Mouse (Mus musculus): Measurements from ENCODE around the gene Olfr1357. TPM values are rescaled to one million over a fixed set of nuclear protein-coding genes. Genes with fewer than 3 reads are reported as not detected.

The Olfr1357 gene
- polyA plus RNA-seq, 1 experiment, result not detected

DNA sequence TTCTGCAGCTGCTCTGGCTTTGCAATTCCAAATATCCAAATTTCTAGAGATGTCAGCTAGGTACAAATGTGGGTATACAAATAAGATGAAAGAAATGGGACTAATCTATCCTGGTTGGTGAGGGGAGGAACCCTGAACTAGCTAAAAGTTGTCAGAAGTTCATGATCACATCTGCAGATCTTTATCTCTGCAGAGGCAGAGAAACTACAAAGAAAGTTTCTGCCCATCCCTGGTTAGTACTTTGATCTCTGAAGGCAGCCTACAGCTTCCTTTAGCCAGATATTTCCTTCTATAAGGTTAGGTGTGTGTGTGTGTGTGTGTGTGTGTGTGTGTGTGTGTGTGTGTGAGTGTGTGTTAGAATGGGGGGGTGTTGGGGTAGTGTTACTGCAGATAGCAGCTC is 23.3 kb downstream of the Olfr1357 start:
- no peak for TF ChIP-seq CTCF (IDR thresholded peaks at IDR 0.05; ENCODE audit: insufficient read depth, low read depth, low read length)
- TF ChIP-seq POLR2A (IDR thresholded peaks at IDR 0.05; ENCODE audit: insufficient read depth, low read depth, low read length), result no peak
- no peak overlapping the region for H3K27ac ChIP-seq (ENCODE audit: insufficient read depth, low read depth, low read length)
- H3K4me1 ChIP-seq (ENCODE audit: control insufficient read depth, insufficient read depth, low read length), result peaks cover 9% of the 10 kb centered on the region; the same call in 1 of the 2 replicates
- H3K4me3 ChIP-seq (ENCODE audit: insufficient read depth, low read depth, low read length), result no peak overlapping the region

DNA sequence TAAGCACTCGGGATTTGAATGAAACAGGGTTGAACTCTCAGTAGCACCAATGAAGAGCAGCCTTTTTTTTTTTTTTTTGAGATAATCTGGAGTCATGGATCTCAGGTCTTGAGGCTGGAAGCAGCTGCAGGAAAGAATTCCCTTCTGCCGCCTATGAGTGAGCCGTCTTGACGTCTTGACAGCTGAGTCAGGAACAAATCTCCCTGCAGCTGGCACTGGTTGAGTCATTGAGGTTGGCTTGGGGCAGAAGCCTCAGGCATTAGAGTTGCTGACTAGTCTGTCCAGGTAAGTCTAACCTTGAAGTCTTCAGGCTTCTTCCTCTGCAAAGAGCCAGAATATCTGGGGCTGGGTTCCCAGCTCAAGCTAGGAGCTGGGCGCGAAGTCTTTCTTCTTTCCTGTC is 23.7 kb downstream of the Olfr1357 start:
- no peak for TF ChIP-seq CTCF (IDR thresholded peaks at IDR 0.05; ENCODE audit: insufficient read depth, low read depth, low read length)
- TF ChIP-seq POLR2A (IDR thresholded peaks at IDR 0.05; ENCODE audit: insufficient read depth, low read depth, low read length), result no peak
- H3K4me3 ChIP-seq (ENCODE audit: insufficient read depth, low read depth, low read length), result no peak overlapping the region
- 77% methylated on average over 6 of the region's 6 CpGs for WGBS
- peaks cover 9% of the 10 kb centered on the region; the same call in 1 of the 2 replicates for H3K4me1 ChIP-seq (ENCODE audit: control insufficient read depth, insufficient read depth, low read length)
- no peak overlapping the region for H3K27ac ChIP-seq (ENCODE audit: insufficient read depth, low read depth, low read length)

DNA sequence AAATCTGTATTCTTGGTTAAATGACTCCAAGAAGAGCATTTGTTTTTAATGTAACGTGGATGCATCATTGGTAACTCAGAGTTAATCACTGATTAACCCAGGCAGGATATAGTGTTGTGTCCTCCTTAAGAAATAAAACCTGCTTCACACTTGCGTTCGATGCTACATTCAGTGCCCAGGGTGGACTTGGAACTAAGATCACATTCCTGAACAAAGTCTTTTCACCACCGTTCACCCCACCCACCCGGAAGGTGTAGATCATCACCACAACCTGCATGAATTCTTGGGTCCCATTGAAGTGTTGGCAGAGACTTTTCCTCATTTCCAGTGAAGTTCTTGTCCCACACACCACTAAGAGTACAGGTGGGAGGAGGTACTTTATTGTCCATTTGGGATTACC is 24.1 kb downstream of the Olfr1357 start:
- Histone ChIP-seq H3K4me3 (ENCODE audit: insufficient read depth, low read depth, low read length) (no peak overlapping the region), H3K4me1 (ENCODE audit: control insufficient read depth, insufficient read depth, low read length) (peaks cover 9% of the 10 kb centered on the region; the same call in 1 of the 2 replicates), H3K27ac (ENCODE audit: insufficient read depth, low read depth, low read length) (no peak overlapping the region)
- TF ChIP-seq CTCF (IDR thresholded peaks at IDR 0.05; ENCODE audit: insufficient read depth, low read depth, low read length) (no peak), POLR2A (IDR thresholded peaks at IDR 0.05; ENCODE audit: insufficient read depth, low read depth, low read length) (no peak)
- WGBS, result 94% methylated on average over 5 of the region's 5 CpGs

GRCm38 (mm10) chr10:78592856-78593379 is 25.0 kb downstream of the Olfr1357 start:
- 91% methylated on average over 4 of the region's 4 CpGs for WGBS

DNA sequence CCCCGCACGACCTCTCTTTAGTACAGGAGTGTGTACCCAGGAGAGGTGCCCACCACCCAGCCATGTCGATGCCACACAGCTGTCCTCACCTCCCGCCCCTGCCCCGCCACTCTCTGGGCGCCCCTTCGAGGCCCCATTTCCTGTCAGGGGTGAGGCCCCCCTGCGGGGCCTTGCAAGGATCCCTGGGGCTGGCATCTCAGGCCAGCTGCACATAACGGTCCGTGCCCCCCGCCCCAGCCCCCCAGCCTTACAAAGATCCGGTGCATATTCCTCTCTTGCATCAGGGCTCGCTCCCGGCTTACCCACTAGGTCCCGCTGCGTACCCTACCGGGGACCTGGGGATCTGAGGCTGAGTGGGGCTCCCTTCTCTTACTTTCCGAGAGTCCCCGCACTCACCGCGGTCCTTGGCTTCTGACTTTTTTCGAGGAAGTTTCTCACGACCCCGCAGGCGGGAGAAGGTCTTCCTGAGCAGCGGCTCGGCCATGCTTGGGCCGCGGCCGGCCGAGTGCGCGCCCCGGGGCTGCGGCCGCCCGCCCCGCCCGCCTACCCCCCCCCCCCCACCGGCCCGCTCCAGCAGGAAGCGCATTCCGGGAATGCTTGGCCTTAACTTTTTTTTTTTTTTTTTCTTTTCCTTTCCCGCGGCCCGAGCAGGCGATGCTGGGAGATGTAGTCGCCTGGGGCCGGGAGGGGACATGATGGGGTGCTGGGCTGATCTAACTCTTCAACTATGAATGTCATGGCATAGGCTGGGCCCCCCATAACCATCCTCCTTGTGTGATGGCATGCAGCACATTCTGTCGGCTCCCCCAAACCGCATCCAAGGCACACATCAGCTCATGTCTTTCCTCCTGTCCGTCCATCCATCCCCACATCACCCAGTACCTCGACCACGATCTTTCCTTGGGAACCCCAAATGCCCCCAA is 26.2 kb downstream of the Olfr1357 start, which contains the start of gene Syde1:
TSS of gene Syde1 (minus strand) at position 559 of the 923 bp plus-strand sequence.
- Histone ChIP-seq H3K4me3 (ENCODE audit: insufficient read depth, low read depth, low read length) (peak within 1 kb of the TSS; percentile 53), H3K27ac (ENCODE audit: insufficient read depth, low read depth, low read length) (0 out of 2 replicates have a peak within 1 kb of the TSS, but pooled peaks have one; percentile 8), H3K4me1 (ENCODE audit: control insufficient read depth, insufficient read depth, low read length) (peaks cover 9% of the 10 kb centered on the region; the same call in 1 of the 2 replicates)
- 5% methylated on average over 52 of the region's 54 CpGs for WGBS
- TF ChIP-seq CTCF (IDR thresholded peaks at IDR 0.05; ENCODE audit: insufficient read depth, low read depth, low read length), result no peak
- no peak for TF ChIP-seq POLR2A (IDR thresholded peaks at IDR 0.05; ENCODE audit: insufficient read depth, low read depth, low read length)

More at GRCm38 (mm10) chr10:78592856-78593379, 25.0 kb downstream of the Olfr1357 start:
- Histone ChIP-seq H3K27ac (ENCODE audit: insufficient read depth, low read depth, low read length) (no peak overlapping the region), H3K4me3 (ENCODE audit: insufficient read depth, low read depth, low read length) (no peak overlapping the region), H3K4me1 (ENCODE audit: control insufficient read depth, insufficient read depth, low read length) (peaks cover 9% of the 10 kb centered on the region; the same call in 1 of the 2 replicates)
- TF ChIP-seq POLR2A (IDR thresholded peaks at IDR 0.05; ENCODE audit: insufficient read depth, low read depth, low read length), result no peak

GRCm38 (mm10) chr10:78590744-78591143 is 27.1 kb downstream of the Olfr1357 start:
- peak overlapping the region; percentile 4; the same call in 1 of the 2 replicates for H3K4me3 ChIP-seq (ENCODE audit: insufficient read depth, low read depth, low read length)
- WGBS, result 26% methylated on average over 9 of the region's 9 CpGs
- H3K4me1 ChIP-seq (ENCODE audit: control insufficient read depth, insufficient read depth, low read length), result peaks cover 9% of the 10 kb centered on the region; the same call in 1 of the 2 replicates
- TF ChIP-seq POLR2A (IDR thresholded peaks at IDR 0.05; ENCODE audit: insufficient read depth, low read depth, low read length) (no peak), CTCF (IDR thresholded peaks at IDR 0.05; ENCODE audit: insufficient read depth, low read depth, low read length) (no peak)
- H3K27ac ChIP-seq (ENCODE audit: insufficient read depth, low read depth, low read length), result no peak overlapping the region

DNA sequence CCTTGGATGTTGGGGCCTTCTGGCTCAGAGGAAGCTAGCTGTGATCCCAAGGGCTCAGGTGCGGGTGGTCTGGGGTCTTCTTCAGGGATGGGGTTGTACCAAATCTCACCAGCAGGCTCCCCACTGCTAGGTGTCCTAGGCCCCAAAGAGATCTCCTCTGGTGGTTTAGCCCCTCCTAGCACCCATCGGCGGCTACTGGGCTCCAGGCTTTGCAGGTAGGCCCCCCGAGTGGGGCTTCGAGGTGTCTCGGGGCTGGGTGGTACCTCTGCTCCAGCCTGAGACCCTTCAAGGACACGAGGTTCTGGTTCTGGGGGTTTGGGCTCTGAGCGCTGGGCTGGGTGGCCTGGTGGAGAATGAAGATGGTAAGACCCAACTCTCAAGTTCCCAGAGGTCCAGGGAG is 28.0 kb downstream of the Olfr1357 start:
- 92% methylated on average over 8 of the region's 8 CpGs for WGBS
- no peak overlapping the region for H3K27ac ChIP-seq (ENCODE audit: insufficient read depth, low read depth, low read length)
- TF ChIP-seq CTCF (IDR thresholded peaks at IDR 0.05; ENCODE audit: insufficient read depth, low read depth, low read length) (no peak), POLR2A (IDR thresholded peaks at IDR 0.05; ENCODE audit: insufficient read depth, low read depth, low read length) (no peak)
- H3K4me3 ChIP-seq (ENCODE audit: insufficient read depth, low read depth, low read length), result no peak overlapping the region
- H3K4me1 ChIP-seq (ENCODE audit: control insufficient read depth, insufficient read depth, low read length), result peaks cover 9% of the 10 kb centered on the region; the same call in 1 of the 2 replicates

DNA sequence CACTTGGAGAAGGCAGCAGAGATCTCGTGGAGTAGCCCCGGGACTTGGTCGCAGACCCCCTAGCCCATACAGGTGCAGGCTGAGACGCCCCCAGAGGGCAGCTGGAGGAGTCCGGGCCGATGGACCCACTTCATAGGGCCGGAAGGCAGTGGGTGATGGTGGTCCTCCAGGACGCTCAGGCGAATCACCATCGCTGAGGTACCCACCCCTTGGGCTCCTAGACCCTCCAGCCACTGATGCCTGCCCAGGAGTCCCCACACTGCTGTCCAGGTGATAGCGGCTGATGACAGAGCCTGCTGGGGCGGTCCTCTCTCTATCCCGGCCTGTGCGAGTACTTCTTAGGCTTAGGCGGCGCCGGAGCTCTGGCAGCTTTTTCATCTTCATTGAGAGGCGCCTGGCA is 28.6 kb downstream of the Olfr1357 start:
- WGBS, result 95% methylated on average over 18 of the region's 18 CpGs
- no peak overlapping the region for H3K4me3 ChIP-seq (ENCODE audit: insufficient read depth, low read depth, low read length)
- peaks cover 9% of the 10 kb centered on the region; the same call in 1 of the 2 replicates for H3K4me1 ChIP-seq (ENCODE audit: control insufficient read depth, insufficient read depth, low read length)
- TF ChIP-seq CTCF (IDR thresholded peaks at IDR 0.05; ENCODE audit: insufficient read depth, low read depth, low read length) (no peak), POLR2A (IDR thresholded peaks at IDR 0.05; ENCODE audit: insufficient read depth, low read depth, low read length) (no peak)
- no peak overlapping the region for H3K27ac ChIP-seq (ENCODE audit: insufficient read depth, low read depth, low read length)

GRCm38 (mm10) chr10:78586026-78586425 is 31.8 kb downstream of the Olfr1357 start:
- Histone ChIP-seq H3K4me1 (ENCODE audit: control insufficient read depth, insufficient read depth, low read length) (no peaks in the 10 kb centered on the region; the same call in 1 of the 2 replicates), H3K27ac (ENCODE audit: insufficient read depth, low read depth, low read length) (no peak overlapping the region), H3K4me3 (ENCODE audit: insufficient read depth, low read depth, low read length) (no peak overlapping the region)
- TF ChIP-seq POLR2A (IDR thresholded peaks at IDR 0.05; ENCODE audit: insufficient read depth, low read depth, low read length), result no peak
- TF ChIP-seq CTCF (IDR thresholded peaks at IDR 0.05; ENCODE audit: insufficient read depth, low read depth, low read length), result no peak
- 94% methylated on average over 13 of the region's 13 CpGs for WGBS
